Mouse (Mus musculus): ENCODE data around the gene Sec23ip.
A peak's percentile ranks its signal among the peaks of the same experiment; 100 is the strongest.

GRCm38 (mm10) chr7:128779305-128779704 is 34.6 kb downstream of the Sec23ip start:
- TF ChIP-seq POLR2A (IDR thresholded peaks at IDR 0.05; ENCODE audit: extremely low read depth, insufficient read depth, low read length) (no peak), CTCF (IDR thresholded peaks at IDR 0.05; ENCODE audit: low read depth, low read length) (peak; percentile 50; the same call in 1 of the 2 replicates)

Measured in liver, adult 2 months (tissue).